Mouse (Mus musculus) left cerebral cortex, adult 18-20 months (tissue): ENCODE data around the gene Prss36. TPM values are rescaled to one million over a fixed set of nuclear protein-coding genes. Genes with fewer than 3 reads are reported as not detected.

Source experiments
- DNase-seq, 2 experiments: peaks; one replicate each; pipeline ENCODE4 v3.0.0; 2021 to 2022; ENCODE audit warnings: low spot score in 2 of 2, mixed read lengths in 1 of 2
- total RNA-seq, 2 experiments: library from RNA; stranded (reverse); gene quantifications; 2 replicates each; pipeline ENCODE4 v1.2.3; 2021

Gene Prss36
- total RNA-seq, 2 experiments from 2014 or later = 7.9 to 8.2 TPM

DNA sequence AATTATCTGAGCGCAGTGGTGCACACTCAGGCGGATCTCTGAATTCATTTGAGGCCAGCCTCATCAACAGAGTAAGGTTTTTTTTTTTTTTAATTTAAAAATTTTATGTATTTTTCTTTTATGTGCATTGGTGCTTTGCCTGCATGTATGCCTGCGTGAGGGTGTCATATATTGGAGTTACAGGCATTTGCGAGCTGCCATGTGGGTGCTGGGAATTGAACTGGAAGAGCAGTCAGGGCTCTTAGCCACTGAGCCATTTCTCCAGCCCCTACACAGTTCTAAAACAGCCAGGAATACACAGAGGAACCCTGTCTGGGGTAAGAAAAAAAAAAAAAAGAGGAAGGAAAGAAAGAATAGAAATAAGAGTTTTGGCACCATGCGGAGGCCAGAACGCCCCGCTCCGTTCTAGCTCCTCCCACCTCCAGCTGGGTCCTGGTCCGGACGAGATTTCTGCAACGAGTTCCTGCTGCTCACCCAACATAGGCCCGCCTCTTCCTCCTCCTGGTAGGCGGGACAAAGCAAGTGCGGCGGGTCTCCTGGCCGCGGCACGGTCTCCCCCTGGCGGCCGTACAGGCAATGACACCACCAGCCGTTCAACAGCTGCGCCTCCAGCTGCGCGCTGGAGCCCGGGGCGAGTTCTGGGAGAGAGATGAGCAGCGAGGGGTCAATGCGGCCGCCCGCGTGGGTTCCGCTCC lies 11.3 kb downstream of the Prss36 start:
- DNase-seq = peak; percentile 95 to 96

DNA sequence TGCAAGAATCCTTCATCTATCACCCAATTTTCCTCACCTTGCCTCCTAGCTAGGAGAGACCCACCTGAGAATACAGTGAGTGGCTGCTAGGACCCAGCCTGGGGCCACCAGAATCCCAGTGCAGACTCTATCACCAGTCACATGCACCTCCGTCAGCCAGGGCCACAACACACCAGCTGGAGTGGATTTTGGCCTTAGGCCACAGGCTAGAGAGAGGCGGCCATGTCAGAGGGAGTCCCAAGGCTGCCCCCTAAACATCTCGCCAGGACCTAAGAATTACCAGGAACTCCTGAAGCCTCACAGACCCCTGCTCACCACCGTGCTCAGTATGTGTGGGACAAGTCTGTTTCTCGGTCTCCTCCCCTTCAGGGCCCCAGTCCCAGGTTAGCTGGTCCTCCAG lies 12.4 kb downstream of the Prss36 start:
- no peak for DNase-seq

DNA sequence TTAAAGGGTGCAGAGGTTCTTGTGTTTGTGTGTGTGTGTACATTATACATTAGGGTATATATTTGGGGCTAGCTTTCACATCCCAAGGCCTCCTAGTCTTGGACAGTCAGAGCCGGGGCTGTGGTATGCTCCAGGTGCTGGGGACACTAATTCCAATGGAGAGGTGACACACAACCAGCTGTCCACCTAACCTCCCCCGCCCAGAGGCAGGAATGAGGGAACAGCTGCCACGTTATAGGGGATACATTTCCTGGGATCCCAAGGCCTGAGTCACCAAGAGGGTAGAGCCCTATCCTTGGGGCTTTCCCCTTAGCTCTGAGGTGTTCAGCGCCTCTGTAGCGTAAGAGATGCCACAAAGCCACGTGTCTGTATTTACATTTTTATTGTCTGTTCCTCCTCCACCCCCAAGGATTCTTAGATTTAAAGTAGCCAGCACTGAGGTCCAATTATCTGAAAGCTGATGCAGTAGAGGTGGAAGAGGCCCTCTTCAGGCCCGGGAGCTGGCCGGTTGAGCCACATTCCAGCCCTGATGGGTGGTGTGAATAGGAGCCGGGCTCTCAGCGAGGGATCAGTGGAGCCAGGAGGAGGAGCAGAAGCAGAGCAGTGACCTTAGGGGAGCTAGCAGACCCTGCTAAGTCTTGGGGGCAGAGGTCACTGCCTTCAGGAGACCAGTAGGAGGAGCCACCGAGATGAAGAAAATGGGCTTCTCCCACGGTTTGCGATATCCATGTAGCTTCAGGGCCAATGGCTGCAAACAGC lies 14.1 kb downstream of the Prss36 start:
- DNase-seq = no peak

DNA sequence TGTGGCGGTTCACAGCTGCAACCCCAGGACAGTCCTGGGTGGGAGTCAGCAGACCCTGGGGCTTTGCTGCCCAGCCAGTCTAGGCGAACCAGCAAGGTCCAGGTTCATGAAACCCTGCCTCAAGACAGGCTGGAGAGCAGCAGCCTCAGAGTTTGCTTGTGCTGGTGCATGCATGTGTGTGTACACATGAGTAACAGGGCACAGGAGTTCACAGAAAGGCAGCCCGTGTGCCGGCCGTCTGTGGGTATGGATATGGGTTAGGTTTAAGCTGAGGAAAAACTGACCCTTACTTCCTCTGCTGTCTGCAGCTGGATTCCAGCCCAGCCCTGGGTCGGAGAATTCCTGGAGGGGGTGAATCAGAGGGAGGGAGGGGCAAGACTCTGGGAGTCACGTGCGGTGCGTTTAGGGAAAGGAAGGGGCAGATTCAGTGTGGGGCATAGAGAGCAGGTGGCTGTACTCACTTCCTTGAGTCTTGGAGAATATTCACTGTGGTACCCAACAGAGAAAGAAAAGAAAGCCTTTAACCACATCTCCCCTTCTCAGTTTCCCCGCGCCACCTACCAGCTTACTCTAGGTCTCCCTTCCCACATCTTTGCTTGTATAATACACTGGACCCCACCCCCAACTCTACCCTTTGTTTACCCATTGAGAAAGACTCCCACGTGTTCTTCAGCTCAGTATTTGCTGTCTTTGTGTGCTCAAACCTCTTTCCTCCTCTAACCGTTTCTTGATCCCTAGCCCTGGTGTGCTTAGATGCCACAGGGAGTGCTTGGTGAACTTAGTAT lies 15.0 kb downstream of the Prss36 start:
- DNase-seq = no peak

DNA sequence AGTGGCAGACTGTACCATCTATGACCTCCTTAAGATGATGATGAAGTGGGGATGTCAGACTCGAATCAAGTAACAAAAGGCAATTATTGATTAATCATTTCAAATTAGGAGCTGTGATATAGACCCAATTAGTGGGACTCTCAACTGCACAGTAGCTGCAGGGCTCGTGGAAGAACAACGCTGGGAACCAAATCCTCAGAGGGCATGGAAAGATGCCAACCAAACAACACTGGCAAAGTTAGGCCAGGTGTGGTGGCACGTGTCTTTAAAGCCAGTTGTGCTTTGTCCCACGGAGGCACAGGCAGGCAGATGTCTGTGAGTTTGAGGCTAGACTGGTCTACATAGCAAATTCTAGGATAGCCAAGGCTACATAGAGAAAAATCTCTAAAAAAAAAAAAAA lies 15.9 kb downstream of the Prss36 start:
- DNase-seq = no peak

DNA sequence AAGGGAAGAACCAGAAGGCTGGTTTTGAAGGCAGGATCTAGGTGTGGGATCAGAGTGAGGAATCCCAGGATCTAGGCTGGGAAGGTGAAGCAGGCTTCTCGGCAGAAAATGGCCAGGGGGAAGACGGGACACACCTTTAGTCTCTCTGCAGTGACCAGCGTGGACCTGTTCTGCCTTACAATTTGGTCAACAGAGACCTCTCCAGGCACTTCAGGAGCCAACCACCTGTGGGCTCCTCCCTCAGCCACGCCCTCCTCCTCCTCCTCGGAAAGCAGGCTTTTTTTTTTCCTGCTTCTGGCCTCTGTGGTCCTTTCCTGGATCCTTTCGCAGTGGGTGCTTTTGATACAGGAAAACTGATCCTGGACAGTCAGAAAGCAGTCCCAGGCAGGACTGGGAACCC lies 16.6 kb downstream of the Prss36 start, which contains the start of gene Prss8:
Prss8 (minus strand) TSS at position 182 of the 400 bp plus-strand sequence.
- no peak for DNase-seq

DNA sequence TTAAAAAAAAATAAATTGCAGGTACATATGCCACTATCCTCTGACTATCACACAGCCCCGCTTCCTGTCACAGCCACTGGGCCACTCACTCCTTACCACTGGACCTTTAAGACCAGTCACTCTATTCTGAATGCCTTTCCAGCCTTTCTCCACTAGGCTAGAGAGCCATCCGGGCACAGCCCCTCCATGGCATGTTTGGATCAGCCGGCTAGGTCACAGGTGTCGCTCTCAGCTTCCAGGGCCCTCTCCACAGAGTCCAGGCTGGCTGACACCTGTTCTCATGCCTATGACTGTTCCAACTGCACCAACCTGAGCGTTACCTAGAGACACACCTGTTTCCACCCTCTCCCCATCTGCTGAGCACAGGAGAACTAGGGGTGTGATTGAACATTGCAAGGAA lies 17.9 kb downstream of the Prss36 start:
- DNase-seq = no peak

DNA sequence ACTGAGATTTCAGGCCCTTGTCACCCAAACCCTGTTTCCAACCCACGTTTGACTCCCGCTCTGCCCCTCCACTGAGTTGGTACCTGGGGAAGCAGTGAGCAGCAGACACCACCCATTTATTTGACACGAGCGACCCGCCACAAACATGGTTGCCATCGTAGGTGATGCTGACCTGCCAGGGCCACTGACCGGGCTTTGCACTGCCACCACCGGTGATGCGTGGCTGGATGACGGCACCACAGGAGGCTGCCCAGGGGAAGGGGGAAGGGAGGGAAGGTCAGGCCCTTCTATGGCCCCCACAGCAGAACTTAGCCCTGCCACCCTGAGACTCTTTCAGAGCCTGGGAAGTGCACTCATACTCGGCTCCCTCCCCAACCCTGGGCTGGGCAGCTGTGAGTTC lies 18.8 kb downstream of the Prss36 start:
- DNase-seq = no peak

DNA sequence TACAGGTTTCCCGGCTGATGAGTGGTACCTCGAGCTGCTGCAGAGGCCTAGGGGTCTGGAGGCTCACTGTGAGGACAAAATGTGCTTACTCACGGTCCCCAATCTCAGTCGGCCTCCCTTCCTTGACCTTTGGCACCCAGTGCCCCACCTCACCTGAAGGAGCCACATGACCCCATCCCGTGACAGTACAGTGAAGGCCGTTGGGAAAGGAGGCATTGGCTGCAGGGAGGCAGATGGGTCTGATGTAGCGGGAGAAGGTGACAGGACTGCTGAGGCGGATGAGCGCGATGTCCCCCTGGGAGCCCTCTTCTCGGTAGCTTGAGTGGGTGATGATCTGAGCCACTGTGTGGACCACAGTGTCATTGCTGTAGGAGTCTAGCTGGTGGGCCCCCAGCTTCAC lies 19.7 kb downstream of the Prss36 start:
- no peak for DNase-seq

DNA sequence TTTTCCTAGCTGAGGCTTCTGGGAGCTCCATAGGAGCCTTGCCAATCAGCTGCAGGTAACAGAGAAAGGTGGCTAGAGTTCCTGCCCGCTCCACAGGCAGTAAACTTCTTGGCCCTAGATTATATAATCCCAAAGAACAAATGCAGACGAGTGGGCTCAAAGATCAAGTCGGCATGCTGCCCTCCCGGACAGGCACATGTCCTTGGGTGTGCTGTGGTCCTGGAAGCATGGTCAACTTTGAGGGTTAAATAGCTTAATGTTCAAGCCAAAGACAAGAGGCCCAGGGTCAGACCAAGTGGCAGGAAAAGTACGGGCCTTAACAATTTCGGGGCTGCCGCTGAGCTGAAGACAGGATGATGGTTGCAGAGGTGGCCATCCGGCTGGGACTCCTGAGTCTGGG lies 20.5 kb downstream of the Prss36 start:
- DNase-seq = no peak

DNA sequence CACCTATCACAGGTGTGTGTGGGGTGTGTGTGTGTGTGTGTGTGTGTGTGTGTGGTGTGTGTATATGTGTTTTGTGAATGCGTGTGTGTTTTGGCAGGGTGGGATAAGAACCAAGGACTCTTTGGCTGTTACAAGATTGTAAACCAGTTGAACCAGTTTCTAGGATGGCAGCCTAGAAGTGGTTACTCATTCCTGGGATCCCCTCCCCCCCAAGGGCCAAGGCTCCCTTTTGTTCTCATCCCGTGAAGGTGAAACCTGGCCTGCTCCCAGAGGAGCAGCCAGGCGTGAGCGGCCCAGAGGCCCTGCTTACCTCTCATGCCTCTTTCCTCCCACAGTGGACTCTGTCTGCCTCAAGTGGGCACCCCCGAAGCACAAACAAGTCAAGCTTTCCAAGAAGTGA lies 21.3 kb downstream of the Prss36 start:
- DNase-seq = no peak

DNA sequence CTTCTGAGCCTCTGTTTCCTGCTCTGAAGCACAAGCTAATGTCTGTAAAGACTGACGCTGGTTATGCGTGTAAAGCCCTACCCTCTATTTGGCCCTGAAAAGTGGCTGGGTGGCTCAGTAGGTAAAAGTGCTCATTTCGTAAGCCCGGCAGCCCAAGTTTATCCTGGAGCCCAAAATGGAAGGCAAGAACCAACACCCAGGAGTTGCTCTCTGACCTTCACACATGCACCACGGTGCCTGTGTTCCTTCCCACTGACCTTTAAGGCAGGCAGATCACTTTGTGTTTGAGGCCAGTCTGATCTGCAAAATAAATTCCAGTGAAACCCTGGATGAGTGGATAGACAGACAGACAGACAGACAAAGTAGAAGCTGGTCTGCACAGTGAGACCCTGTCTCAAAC lies 22.8 kb downstream of the Prss36 start:
- no peak for DNase-seq

DNA sequence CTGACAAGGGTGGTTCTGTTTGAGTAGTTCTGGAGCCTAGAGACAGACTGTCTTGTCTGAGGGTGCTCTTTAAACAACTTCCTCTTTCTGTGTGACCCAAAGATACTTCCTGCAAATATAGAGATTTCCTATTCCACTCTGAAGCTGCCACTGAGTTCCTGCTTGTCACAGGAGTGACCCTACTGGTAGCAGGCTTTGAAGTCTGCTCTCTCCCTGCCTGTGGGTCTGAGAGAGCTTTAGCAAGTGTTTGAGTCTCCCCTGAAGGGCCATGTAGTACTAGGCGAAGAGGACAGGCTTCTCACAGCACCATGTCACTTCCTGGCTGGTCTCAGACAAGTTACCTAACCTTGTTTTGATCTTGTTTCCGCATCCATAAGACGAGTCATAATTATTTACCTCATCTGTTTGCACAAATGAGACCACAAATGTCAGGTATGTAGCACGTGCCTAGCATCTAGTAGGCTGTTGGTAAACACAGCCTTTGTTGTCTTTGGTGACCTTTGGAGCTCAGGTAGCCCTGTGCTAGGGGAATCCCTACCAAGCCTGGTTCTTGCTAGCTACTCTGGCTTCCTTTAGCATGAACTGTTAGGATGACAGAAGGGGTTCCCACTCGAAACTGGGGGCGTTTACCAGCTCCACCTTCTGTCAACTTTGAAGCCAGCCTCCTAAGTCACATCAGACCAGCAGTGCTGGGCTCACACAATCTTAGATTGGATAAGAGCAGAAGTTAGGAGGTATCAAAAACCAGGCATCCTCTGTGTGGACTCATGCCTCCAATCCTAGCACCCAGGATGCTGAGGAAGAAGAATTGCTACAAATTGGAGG lies 23.9 kb downstream of the Prss36 start:
- no peak for DNase-seq

DNA sequence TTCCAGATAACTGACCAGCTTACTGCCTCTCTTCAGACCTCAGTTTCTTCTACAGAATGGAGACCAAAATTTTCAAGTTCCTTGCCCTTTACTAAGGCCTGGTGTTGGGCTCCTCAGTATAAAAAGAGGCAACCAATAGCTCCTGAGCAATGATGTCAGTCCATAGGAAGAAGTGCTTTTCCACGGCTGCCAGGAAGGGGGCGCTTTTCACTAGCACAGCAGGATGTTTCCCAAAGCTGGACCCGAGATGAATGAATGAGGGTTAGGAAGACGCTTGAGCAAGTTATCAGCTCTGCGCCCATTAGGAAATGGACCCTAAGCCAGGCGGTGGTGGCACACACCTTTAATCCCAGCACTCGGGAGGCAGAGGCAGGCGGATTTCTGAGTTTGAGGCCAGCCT lies 25.0 kb downstream of the Prss36 start:
- DNase-seq = no peak

DNA sequence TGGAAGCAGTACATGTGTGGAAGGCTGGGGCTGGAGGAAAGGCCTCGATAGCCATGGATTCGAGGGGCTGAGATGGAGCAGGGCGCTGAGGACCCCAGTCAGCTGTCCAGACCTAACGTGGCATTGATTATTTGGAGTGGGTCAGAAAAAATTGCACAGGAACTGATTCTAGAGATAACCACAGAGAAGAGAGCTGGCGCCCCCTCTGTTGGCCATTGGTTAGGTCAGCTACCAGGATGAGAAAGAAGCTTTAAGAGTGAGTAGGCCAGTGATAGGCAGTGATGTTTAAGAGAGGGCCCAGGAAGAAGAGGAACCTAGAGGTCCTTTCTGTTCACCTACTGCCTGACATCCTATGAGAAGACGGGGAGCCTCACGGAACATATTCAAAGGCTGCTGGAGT lies 27.2 kb downstream of the Prss36 start:
- DNase-seq = no peak

DNA sequence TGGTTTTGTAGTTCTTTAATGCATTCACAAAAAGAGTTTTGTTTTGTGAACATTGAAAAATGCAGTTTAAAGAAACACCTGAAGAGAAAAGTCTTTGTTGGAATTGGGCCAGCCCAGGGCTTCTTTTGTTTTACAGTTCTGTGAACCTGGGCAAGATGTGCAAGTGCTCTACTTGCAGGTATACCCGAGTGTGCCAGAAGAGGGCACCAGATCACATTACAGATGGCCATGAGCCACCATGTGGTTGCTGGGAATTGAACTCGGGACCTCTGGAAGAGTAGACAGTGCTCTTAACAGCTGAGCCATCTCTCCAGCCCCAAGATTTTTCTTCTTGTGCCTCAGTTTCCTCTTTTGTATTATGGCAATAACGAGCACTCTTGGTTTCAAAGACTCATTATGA lies 28.3 kb downstream of the Prss36 start:
- no peak for DNase-seq

DNA sequence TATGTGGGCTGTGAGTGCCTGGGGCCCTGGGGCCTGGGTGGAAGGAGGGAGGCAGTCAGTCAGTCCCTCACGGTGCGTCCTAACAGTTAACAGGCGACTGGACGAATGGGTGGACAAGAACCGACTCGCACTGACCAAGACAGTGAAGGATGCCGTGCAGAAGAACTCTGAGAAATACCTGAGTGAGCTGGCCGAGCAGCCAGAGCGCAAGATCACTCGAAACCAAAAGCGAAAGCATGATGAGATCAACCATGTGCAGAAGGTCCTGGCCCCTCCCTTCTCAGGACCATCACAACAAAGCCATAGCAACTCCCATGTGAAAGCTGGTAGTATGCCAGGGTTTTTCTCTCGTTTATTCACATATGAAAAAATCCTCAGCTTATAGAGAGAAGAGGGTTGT lies 31.2 kb downstream of the Prss36 start:
- DNase-seq = no peak

DNA sequence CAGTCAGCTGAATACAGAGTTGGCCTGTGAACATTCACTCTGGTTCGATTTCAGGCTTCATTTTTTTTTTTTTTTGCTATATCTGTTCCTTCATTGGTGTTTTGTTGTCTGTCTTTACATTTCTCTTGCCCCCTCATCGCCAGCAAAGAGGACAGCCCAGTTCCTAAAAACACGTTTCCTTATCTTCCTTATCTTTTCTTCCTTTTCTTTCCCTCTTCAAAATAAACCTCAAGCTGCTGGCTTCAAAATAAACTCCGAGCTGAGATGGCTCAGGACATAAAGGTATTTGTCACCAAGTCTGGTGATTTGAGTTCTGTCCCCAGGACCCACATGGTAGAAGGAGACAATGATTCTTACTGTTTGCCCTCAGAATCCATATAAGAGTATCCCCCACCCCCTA lies 33.6 kb downstream of the Prss36 start:
- DNase-seq = no peak

DNA sequence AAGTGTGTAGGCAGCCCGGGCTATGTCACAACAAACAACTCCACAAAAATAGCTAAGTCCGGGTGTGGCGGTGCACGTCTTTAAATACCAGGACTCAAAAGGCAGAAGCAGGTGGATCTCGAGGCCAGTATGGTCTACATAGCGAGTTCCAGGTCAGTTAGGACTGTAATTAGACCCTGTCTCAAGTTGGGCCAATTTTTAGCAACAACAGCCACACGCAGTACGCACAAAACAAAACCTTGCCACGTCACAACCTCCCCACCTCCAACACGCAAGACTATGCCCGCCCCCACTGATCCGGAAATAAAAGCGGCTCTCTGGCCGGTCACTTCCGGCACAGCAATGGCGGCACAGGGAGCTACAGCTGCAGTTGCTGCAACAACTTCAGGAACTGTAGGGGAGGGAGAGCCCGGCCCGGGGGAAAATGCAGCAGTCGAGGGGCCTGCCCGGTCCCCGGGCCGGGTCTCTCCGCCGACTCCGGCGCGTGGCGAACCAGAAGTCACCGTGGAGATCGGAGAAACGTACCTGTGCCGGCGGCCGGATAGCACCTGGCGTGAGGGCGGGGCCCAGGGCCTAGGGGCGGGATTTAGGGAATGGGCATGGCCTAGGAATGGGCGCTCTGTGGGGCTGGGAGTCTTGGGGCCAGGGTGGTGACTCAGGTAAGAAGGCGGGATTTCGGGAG lies 34.2 kb downstream of the Prss36 start, which contains the start of gene Kat8:
Kat8 (plus strand) TSS at position 327 of the 682 bp plus-strand sequence.
- peak; percentile 85 to 89 for DNase-seq

DNA sequence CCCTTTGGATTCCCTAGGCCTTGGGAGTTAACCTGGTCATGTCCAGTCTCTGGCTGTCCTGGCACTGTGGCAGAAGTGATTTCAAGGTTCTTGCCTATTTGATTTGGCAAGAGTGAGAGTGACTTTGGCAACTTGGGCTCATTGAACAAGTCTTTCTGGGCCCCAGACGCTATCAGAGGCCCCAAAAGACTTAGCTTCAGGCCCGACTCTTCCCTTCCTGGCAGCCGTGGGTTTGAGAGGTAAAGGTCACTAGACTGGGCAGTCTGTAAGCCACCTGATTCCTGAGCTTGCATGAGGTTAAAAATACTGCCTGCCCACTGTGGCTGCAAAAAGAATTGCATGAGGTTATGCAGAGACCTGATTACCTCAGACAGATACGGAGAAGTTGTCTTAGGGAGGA lies 37.9 kb downstream of the Prss36 start:
- no peak for DNase-seq

DNA sequence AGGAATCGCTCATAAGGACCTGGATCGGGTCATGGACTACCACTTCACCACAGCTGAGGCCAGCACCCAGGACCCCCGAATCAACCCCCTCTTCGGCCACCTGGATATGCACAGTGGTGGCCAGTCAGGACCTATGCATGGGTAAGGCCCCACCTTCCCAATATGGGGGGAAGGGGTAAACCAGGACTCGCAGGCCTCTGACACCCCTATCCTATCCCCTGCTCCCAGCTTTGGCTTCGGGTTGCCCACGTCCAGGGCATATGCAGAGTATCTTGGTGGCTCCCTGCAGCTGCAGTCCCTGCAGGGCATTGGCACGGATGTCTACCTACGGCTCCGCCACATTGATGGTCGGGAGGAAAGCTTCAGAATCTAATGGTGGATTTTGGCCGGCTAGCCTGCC lies 38.6 kb downstream of the Prss36 start:
- DNase-seq = no peak
